Comparison of ENCODE assay signal across 27 mouse cellular contexts in the genomic region with DNA sequence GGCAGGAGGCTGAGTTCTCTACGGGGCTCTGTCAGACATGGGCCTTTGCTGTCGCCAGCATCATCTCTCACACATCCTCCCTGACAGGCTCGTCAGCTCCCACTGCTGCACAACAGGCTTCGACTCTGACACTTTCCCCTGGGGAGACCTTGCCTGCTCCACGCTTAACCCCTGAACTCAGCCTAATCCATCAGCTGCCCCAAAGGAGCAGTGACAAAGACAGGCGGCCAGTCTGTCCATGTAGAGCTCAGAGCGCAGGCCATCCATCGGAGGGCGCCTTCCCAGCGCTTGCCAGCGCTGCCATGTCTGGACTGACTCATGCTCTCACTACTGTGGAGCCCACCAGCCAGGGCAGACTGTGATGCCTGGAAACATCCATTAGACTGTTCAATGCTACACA.
DNase-seq lines count a peak whose midpoint lies in the region; ATAC-seq lines count a peak whose summit lies in the region.
"Had no signal": no experiment of that assay in that cellular context is flagged by ENCODE, and none has a peak within 500 bp of the region (broad histone marks: within the 10 kb centered on the region; RNA-seq: fewer than 3 reads in every experiment).

No protein-coding gene starts in this region.

- no peak overlapping the region for H3K9ac ChIP-seq in hindbrain, embryonic 11.5 days (ENCODE audit: low read depth, low read length)
- no peak overlapping the region for H3K9ac ChIP-seq in hindbrain, embryonic 14.5 days
- no peak overlapping the region for H3K9ac ChIP-seq in lung, embryonic 15.5 days
- no peak overlapping the region for H3K9ac ChIP-seq in forebrain, embryonic 15.5 days (replicated peaks)
- H3K9ac ChIP-seq in intestine, embryonic 16.5 days (ENCODE audit: low read depth, low read length), result no peak overlapping the region
- H3K9ac ChIP-seq: embryonic facial prominence, embryonic 13.5 days; heart, embryonic 13.5 days; intestine, embryonic 15.5 days; liver, embryonic 13.5 days; neural tube, embryonic 12.5 days had no signal

- no peak overlapping the region for H3K27ac ChIP-seq in hindbrain, embryonic 11.5 days (ENCODE audit: low read depth, low read length)
- H3K27ac ChIP-seq in hindbrain, embryonic 14.5 days, result no peak overlapping the region
- no peak overlapping the region for H3K27ac ChIP-seq in lung, embryonic 15.5 days
- no peak overlapping the region for H3K27ac ChIP-seq in forebrain, embryonic 15.5 days (replicated peaks)
- H3K27ac ChIP-seq in intestine, embryonic 16.5 days (ENCODE audit: low read length), result no peak overlapping the region
- H3K27ac ChIP-seq: embryonic facial prominence, embryonic 13.5 days; forebrain, embryonic 10.5 days; gastrocnemius, adult 2 months; heart, embryonic 13.5 days; intestine, embryonic 15.5 days; kidney, postnatal 0 days; liver, embryonic 13.5 days; neural tube, embryonic 12.5 days had no signal

- no peaks in the 10 kb centered on the region for H3K9me3 ChIP-seq in hindbrain, embryonic 11.5 days (ENCODE audit: control insufficient read depth, low read length)
- H3K9me3 ChIP-seq in hindbrain, embryonic 14.5 days (ENCODE audit: control insufficient read depth, low read length), result peaks cover 8% of the 10 kb centered on the region; the same call in 1 of the 2 replicates
- H3K9me3 ChIP-seq in lung, embryonic 15.5 days, result no peaks in the 10 kb centered on the region
- H3K9me3 ChIP-seq in forebrain, embryonic 15.5 days, result no peaks in the 10 kb centered on the region
- H3K9me3 ChIP-seq in intestine, embryonic 16.5 days (ENCODE audit: control insufficient read depth, low read length), result no peaks in the 10 kb centered on the region
- H3K9me3 ChIP-seq: heart, embryonic 13.5 days; intestine, embryonic 15.5 days; liver, embryonic 13.5 days; megakaryocyte, embryonic 14.5 days had no signal

- H3K27me3 ChIP-seq in hindbrain, embryonic 11.5 days (ENCODE audit: control insufficient read depth, insufficient read depth, low read length), result no peaks in the 10 kb centered on the region
- no peaks in the 10 kb centered on the region for H3K27me3 ChIP-seq in hindbrain, embryonic 14.5 days (ENCODE audit: control insufficient read depth, insufficient read depth, low read length)
- no peaks in the 10 kb centered on the region for H3K27me3 ChIP-seq in lung, embryonic 15.5 days
- no peaks in the 10 kb centered on the region for H3K27me3 ChIP-seq in forebrain, embryonic 15.5 days
- H3K27me3 ChIP-seq in intestine, embryonic 16.5 days (replicated peaks; ENCODE audit: control insufficient read depth, insufficient read depth, low read length), result no peaks in the 10 kb centered on the region
- H3K27me3 ChIP-seq: embryonic facial prominence, embryonic 13.5 days; heart, embryonic 13.5 days; intestine, embryonic 15.5 days; liver, embryonic 13.5 days; megakaryocyte, embryonic 14.5 days; neural tube, embryonic 12.5 days had no signal

- H3K36me3 ChIP-seq in hindbrain, embryonic 11.5 days (ENCODE audit: control insufficient read depth, insufficient read depth, low read length), result no peaks in the 10 kb centered on the region
- peaks cover 12% of the 10 kb centered on the region for H3K36me3 ChIP-seq in hindbrain, embryonic 14.5 days (replicated peaks; ENCODE audit: control insufficient read depth, insufficient read depth)
- H3K36me3 ChIP-seq in lung, embryonic 15.5 days, result no peaks in the 10 kb centered on the region
- peaks cover 11% of the 10 kb centered on the region for H3K36me3 ChIP-seq in forebrain, embryonic 15.5 days
- H3K36me3 ChIP-seq in intestine, embryonic 16.5 days (ENCODE audit: control insufficient read depth, insufficient read depth, low read length), result no peaks in the 10 kb centered on the region; the same call in 1 of the 2 replicates

- no peak overlapping the region for H3K4me3 ChIP-seq in hindbrain, embryonic 11.5 days (ENCODE audit: low read depth, low read length)
- no peak overlapping the region for H3K4me3 ChIP-seq in hindbrain, embryonic 14.5 days (replicated peaks; ENCODE audit: low read length)
- H3K4me3 ChIP-seq in lung, embryonic 15.5 days, result no peak overlapping the region
- H3K4me3 ChIP-seq in forebrain, embryonic 15.5 days, result no peak overlapping the region
- H3K4me3 ChIP-seq in intestine, embryonic 16.5 days (ENCODE audit: low read length), result no peak overlapping the region
- H3K4me3 ChIP-seq: embryonic facial prominence, embryonic 13.5 days; forebrain, embryonic 10.5 days; gastrocnemius, adult 2 months; heart, embryonic 13.5 days; intestine, embryonic 15.5 days; liver, embryonic 13.5 days; megakaryocyte, embryonic 14.5 days; neural tube, embryonic 12.5 days had no signal

- peak; percentile 51 for DNase-seq in hindbrain, embryonic 11.5 days (ENCODE audit: low spot score)
- DNase-seq in hindbrain, embryonic 14.5 days (ENCODE audit: low spot score), result no peak
- no peak for DNase-seq in lung, postnatal 14 days
- DNase-seq in embryo, embryonic 10 days (ENCODE audit: low spot score), result peak; percentile 77
- peak; percentile 59 for DNase-seq in embryo, embryonic 9.5 days (ENCODE audit: extremely low spot score)
- DNase-seq: adrenal gland, postnatal 25 days; cerebellum, adult 11-12 months; cerebellum, postnatal 10 days; gastrocnemius, adult 2 months; gastrocnemius, postnatal 36 days; heart, postnatal 10 days; kidney, adult 8-10 months; kidney, postnatal 4 days; liver, embryonic 13.5 days; midbrain, embryonic 14.5 days; thymus, postnatal 4 days had no signal

- no peaks in the 10 kb centered on the region for H3K4me1 ChIP-seq in hindbrain, embryonic 11.5 days (replicated peaks; ENCODE audit: control insufficient read depth, insufficient read depth, low read length)
- no peaks in the 10 kb centered on the region for H3K4me1 ChIP-seq in hindbrain, embryonic 14.5 days (replicated peaks; ENCODE audit: control insufficient read depth, insufficient read depth, low read length)
- peaks cover 3% of the 10 kb centered on the region; the same call in 1 of the 2 replicates for H3K4me1 ChIP-seq in lung, embryonic 15.5 days
- no peaks in the 10 kb centered on the region for H3K4me1 ChIP-seq in forebrain, embryonic 15.5 days
- no peaks in the 10 kb centered on the region for H3K4me1 ChIP-seq in intestine, embryonic 16.5 days (ENCODE audit: control insufficient read depth, insufficient read depth, low read length)
- H3K4me1 ChIP-seq: intestine, embryonic 15.5 days; liver, embryonic 13.5 days; neural tube, embryonic 12.5 days had no signal

- ATAC-seq in hindbrain, embryonic 11.5 days (ENCODE audit: low FRiP score), result peak; percentile 45; the same call in 1 of the 2 replicates
- ATAC-seq in hindbrain, embryonic 14.5 days (ENCODE audit: low FRiP score), result no peak
- ATAC-seq in lung, embryonic 15.5 days (ENCODE audit: borderline replicate concordance, extremely low read depth, low FRiP score, low TSS enrichment), result peak; percentile 23; the same call in 1 of the 2 replicates
- no peak for ATAC-seq in forebrain, embryonic 15.5 days (replicated peaks)
- ATAC-seq in intestine, embryonic 16.5 days, result no peak
- ATAC-seq: forebrain, embryonic 16.5 days; intestine, embryonic 15.5 days had no signal

- WGBS in hindbrain, embryonic 11.5 days, result 39% methylated on average over 11 of the region's 11 CpGs
- 49% methylated on average over 11 of the region's 11 CpGs for WGBS in hindbrain, embryonic 14.5 days
- WGBS in lung, embryonic 15.5 days, result 48% methylated on average over 11 of the region's 11 CpGs
- WGBS in forebrain, embryonic 15.5 days, result 84% methylated on average over 11 of the region's 11 CpGs
- 73% methylated on average over 11 of the region's 11 CpGs for WGBS in intestine, embryonic 16.5 days

- H3K4me2 ChIP-seq in hindbrain, embryonic 11.5 days (replicated peaks; ENCODE audit: low read depth, low read length), result no peak overlapping the region
- H3K4me2 ChIP-seq in hindbrain, embryonic 14.5 days (replicated peaks), result no peak overlapping the region
- H3K4me2 ChIP-seq in lung, embryonic 15.5 days, result no peak overlapping the region
- no peak overlapping the region for H3K4me2 ChIP-seq in forebrain, embryonic 15.5 days (replicated peaks)
- H3K4me2 ChIP-seq in intestine, embryonic 16.5 days (ENCODE audit: low read depth, low read length), result no peak overlapping the region
- H3K4me2 ChIP-seq: embryonic facial prominence, embryonic 13.5 days; heart, embryonic 13.5 days; intestine, embryonic 15.5 days; liver, embryonic 13.5 days; neural tube, embryonic 12.5 days had no signal

Comparison
In these comparisons a context has a peak if more than half of its experiments do, and no peak if none do; other contexts are left out.
1. ATAC-seq: peak in hindbrain, embryonic 11.5 days (single experiment) and lung, embryonic 15.5 days (single experiment); none in hindbrain, embryonic 14.5 days (single experiment), forebrain, embryonic 15.5 days (single experiment) and intestine, embryonic 16.5 days (single experiment).
2. DNase-seq: peak in hindbrain, embryonic 11.5 days (single experiment), embryo, embryonic 10 days (single experiment) and embryo, embryonic 9.5 days (single experiment); none in hindbrain, embryonic 14.5 days (single experiment) and lung, postnatal 14 days (single experiment).